Mouse (Mus musculus) embryonic facial prominence, embryonic 15.5 days (tissue): ENCODE measurements around the gene Cyba. TPM values are rescaled to one million over a fixed set of nuclear protein-coding genes. Genes with fewer than 3 reads are reported as not detected.

Source experiments
- ATAC-seq: fragments of 200-750 bp; cut with Nextera tagmentation; 2 replicates; pipeline ENCODE4 v1.8.0; 2017; ENCODE audit warnings: low read depth, moderate TSS enrichment; ENCODE audit not compliant: insufficient number of reproducible peaks, low FRiP score, low TSS enrichment
- H3K27ac ChIP-seq: fragments of 300-500 bp; sonication (generic); replicated peaks from 2 replicates; pipeline ENCODE4 v1.5.1; 2015; ENCODE audit warnings: mild to moderate bottlenecking, inconsistent platforms
- H3K27me3 ChIP-seq: fragments of 300-500 bp; sonication (generic); 2 replicates; pipeline ENCODE4 v1.6.1; 2015; ENCODE audit warnings: inconsistent platforms
- H3K36me3 ChIP-seq: fragments of 300-500 bp; sonication (generic); 2 replicates; pipeline ENCODE4 v1.6.1; 2015; ENCODE audit warnings: mild to moderate bottlenecking, inconsistent platforms
- H3K4me1 ChIP-seq: fragments of 300-500 bp; sonication (generic); 2 replicates; pipeline ENCODE4 v1.6.1; 2015; ENCODE audit warnings: inconsistent platforms
- H3K4me2 ChIP-seq: fragments of 300-500 bp; sonication (generic); replicated peaks from 2 replicates; pipeline ENCODE4 v1.6.1; 2015; ENCODE audit warnings: mild to moderate bottlenecking, inconsistent platforms
- H3K4me3 ChIP-seq: fragments of 300-500 bp; sonication (generic); replicated peaks from 2 replicates; pipeline ENCODE4 v1.5.1; 2015; ENCODE audit warnings: mild to moderate bottlenecking, inconsistent platforms
- H3K9ac ChIP-seq: fragments of 300-500 bp; sonication (generic); 2 replicates; pipeline ENCODE4 v1.6.1; 2015; ENCODE audit warnings: inconsistent platforms
- H3K9me3 ChIP-seq: fragments of 300-500 bp; sonication (generic); replicated peaks from 2 replicates; pipeline ENCODE4 v1.6.1; 2016; ENCODE audit warnings: inconsistent platforms
- whole genome bisulfite sequencing: fragments of 180-500 bp; shearing (Covaris S2); methylation state at CpG from one replicate; pipeline ENCODE4 v1.1.7; 2015; 5-methylcytosine and 5-hydroxymethylcytosine counted together
- polyA plus RNA-seq: library from polyadenylated mRNA; unstranded; fragments of >200 nt; fragmentation: Nextera tagmentation; extraction: Ambion mirVana; gene quantifications from 2 replicates; pipeline ENCODE4 v1.2.1, GENCODE M21; 2015

The Cyba gene
- polyA plus RNA-seq, 1 experiment from 2014 or later: 173 TPM

GRCm38 (mm10) chr8:122445203-122445602, 12.5 kb upstream of the Cyba start:
- H3K27me3 ChIP-seq: no peaks in the 10 kb centered on the region
- no peaks in the 10 kb centered on the region for H3K36me3 ChIP-seq
- H3K9ac ChIP-seq: no peak overlapping the region
- no peak for ATAC-seq
- H3K27ac ChIP-seq: no peak overlapping the region
- no peak overlapping the region for H3K4me3 ChIP-seq
- no peaks in the 10 kb centered on the region for H3K9me3 ChIP-seq
- peaks cover 33% of the 10 kb centered on the region for H3K4me1 ChIP-seq
- H3K4me2 ChIP-seq: peak overlapping the region; percentile 97; the same call in 1 of the 2 replicates
- WGBS: 61% methylated on average over 3 of the region's 3 CpGs

GRCm38 (mm10) chr8:122444058-122444748, 11.5 kb upstream of the Cyba start:
- Histone ChIP-seq H3K36me3 (0 out of 2 replicates have a peak, but pooled peaks cover 7% of the 10 kb centered on the region), H3K27ac (peak overlapping the region; percentile 97), H3K27me3 (no peaks in the 10 kb centered on the region), H3K4me2 (peak overlapping the region; percentile 97), H3K9me3 (no peaks in the 10 kb centered on the region), H3K9ac (peak overlapping the region; percentile 68), H3K4me3 (peak overlapping the region; percentile 81), H3K4me1 (peaks cover 33% of the 10 kb centered on the region)
- 5% methylated on average over 19 of the region's 19 CpGs for WGBS
- peak; percentile 34; the same call in 1 of the 2 replicates for ATAC-seq

- peak within 1 kb of the TSS; percentile 97 for H3K27ac ChIP-seq
- WGBS: 0% methylated on average over 46 of the region's 47 CpGs
- no peaks in the 10 kb centered on the region for H3K27me3 ChIP-seq
- H3K9me3 ChIP-seq: no peaks in the 10 kb centered on the region
- H3K4me1 ChIP-seq: peaks cover 33% of the 10 kb centered on the region
- H3K4me3 ChIP-seq: peak within 1 kb of the TSS; percentile 81
- H3K36me3 ChIP-seq: peaks cover 13% of the 10 kb centered on the region; the same call in 1 of the 2 replicates
- peak; percentile 98 for ATAC-seq
- peak within 1 kb of the TSS; percentile 97 for H3K4me2 ChIP-seq
- peak within 1 kb of the TSS; percentile 69 for H3K9ac ChIP-seq
Observed at GRCm38 (mm10) chr8:122443262-122444006, 10.7 kb upstream of the Cyba start, which contains the start of gene Mvd. Mvd (minus strand) TSS chr8:122443422.

GRCm38 (mm10) chr8:122442781-122443180, 10.1 kb upstream of the Cyba start:
- no peak for ATAC-seq
- Histone ChIP-seq H3K36me3 (peaks cover 17% of the 10 kb centered on the region; the same call in 1 of the 2 replicates), H3K4me2 (peak overlapping the region; percentile 97), H3K27ac (peak overlapping the region; percentile 97), H3K9me3 (no peaks in the 10 kb centered on the region), H3K27me3 (no peaks in the 10 kb centered on the region), H3K9ac (peak overlapping the region; percentile 69), H3K4me1 (peaks cover 33% of the 10 kb centered on the region), H3K4me3 (peak overlapping the region; percentile 81)
- 3% methylated on average over 12 of the region's 12 CpGs for WGBS

GRCm38 (mm10) chr8:122442356-122442755, 9.6 kb upstream of the Cyba start:
- WGBS: 23% methylated on average over 7 of the region's 7 CpGs
- no peak for ATAC-seq

GRCm38 (mm10) chr8:122441326-122441725, 8.6 kb upstream of the Cyba start:
- Histone ChIP-seq H3K9me3 (no peaks in the 10 kb centered on the region), H3K4me3 (no peak overlapping the region), H3K27me3 (no peaks in the 10 kb centered on the region), H3K4me1 (peaks cover 33% of the 10 kb centered on the region), H3K36me3 (peaks cover 30% of the 10 kb centered on the region), H3K4me2 (no peak overlapping the region), H3K9ac (no peak overlapping the region), H3K27ac (no peak overlapping the region)
- 96% methylated on average over 1 of the region's 1 CpGs for WGBS
- no peak for ATAC-seq

More at GRCm38 (mm10) chr8:122442356-122442755, 9.6 kb upstream of the Cyba start:
- H3K36me3 ChIP-seq: peaks cover 20% of the 10 kb centered on the region
- H3K9me3 ChIP-seq: no peaks in the 10 kb centered on the region
- no peaks in the 10 kb centered on the region for H3K27me3 ChIP-seq
- H3K27ac ChIP-seq: no peak overlapping the region
- peaks cover 33% of the 10 kb centered on the region for H3K4me1 ChIP-seq
- H3K9ac ChIP-seq: peak overlapping the region; percentile 69
- peak overlapping the region; percentile 81 for H3K4me3 ChIP-seq
- H3K4me2 ChIP-seq: peak overlapping the region; percentile 97

GRCm38 (mm10) chr8:122439336-122439735, 6.6 kb upstream of the Cyba start:
- H3K9me3 ChIP-seq: no peaks in the 10 kb centered on the region
- peaks cover 15% of the 10 kb centered on the region for H3K4me1 ChIP-seq
- WGBS: 93% methylated on average over 16 of the region's 16 CpGs
- ATAC-seq: no peak
- H3K4me3 ChIP-seq: no peak overlapping the region
- H3K9ac ChIP-seq: no peak overlapping the region
- H3K27me3 ChIP-seq: no peaks in the 10 kb centered on the region
- H3K4me2 ChIP-seq: no peak overlapping the region
- no peak overlapping the region for H3K27ac ChIP-seq
- H3K36me3 ChIP-seq: peaks cover 49% of the 10 kb centered on the region

- Histone ChIP-seq H3K4me1 (peaks cover 14% of the 10 kb centered on the region), H3K27me3 (no peaks in the 10 kb centered on the region), H3K4me2 (no peak overlapping the region), H3K27ac (no peak overlapping the region), H3K9ac (no peak overlapping the region), H3K9me3 (no peaks in the 10 kb centered on the region), H3K36me3 (peaks cover 51% of the 10 kb centered on the region), H3K4me3 (no peak overlapping the region)
- 87% methylated on average over 13 of the region's 13 CpGs for WGBS
- no peak for ATAC-seq
Observed at GRCm38 (mm10) chr8:122437708-122438331, 5.1 kb upstream of the Cyba start.

GRCm38 (mm10) chr8:122436586-122437125, 3.9 kb upstream of the Cyba start:
- Histone ChIP-seq H3K4me2 (no peak overlapping the region), H3K9ac (no peak overlapping the region), H3K27ac (no peak overlapping the region), H3K9me3 (no peaks in the 10 kb centered on the region), H3K4me3 (no peak overlapping the region), H3K36me3 (peaks cover 51% of the 10 kb centered on the region), H3K27me3 (no peaks in the 10 kb centered on the region), H3K4me1 (peaks cover 12% of the 10 kb centered on the region)
- ATAC-seq: no peak
- 86% methylated on average over 20 of the region's 20 CpGs for WGBS

- peaks cover 51% of the 10 kb centered on the region for H3K36me3 ChIP-seq
- WGBS: 91% methylated on average over 9 of the region's 9 CpGs
- peaks cover 16% of the 10 kb centered on the region for H3K4me1 ChIP-seq
- ATAC-seq: no peak
- H3K4me2 ChIP-seq: no peak overlapping the region
- no peaks in the 10 kb centered on the region for H3K9me3 ChIP-seq
- H3K27me3 ChIP-seq: no peaks in the 10 kb centered on the region
- no peak overlapping the region for H3K4me3 ChIP-seq
- H3K9ac ChIP-seq: no peak overlapping the region
- no peak overlapping the region for H3K27ac ChIP-seq
Observed at GRCm38 (mm10) chr8:122436146-122436545, 3.4 kb upstream of the Cyba start.

GRCm38 (mm10) chr8:122435375-122435774, 2.6 kb upstream of the Cyba start:
- Histone ChIP-seq H3K4me1 (peaks cover 17% of the 10 kb centered on the region), H3K36me3 (peaks cover 51% of the 10 kb centered on the region), H3K9me3 (no peaks in the 10 kb centered on the region), H3K27ac (no peak overlapping the region), H3K4me3 (no peak overlapping the region), H3K27me3 (no peaks in the 10 kb centered on the region), H3K4me2 (no peak overlapping the region), H3K9ac (no peak overlapping the region)
- WGBS: 89% methylated on average over 6 of the region's 6 CpGs
- ATAC-seq: no peak
